Mouse (Mus musculus) cerebellum, postnatal 4 days (tissue): ENCODE results near the gene 4933406M09Rik.

ENCODE experiments used
- DNase-seq, 2 experiments: peaks; one replicate each; pipeline ENCODE4 v3.0.0; 2022; ENCODE audit warnings: low spot score in 2 of 2, mixed read lengths in 1 of 2

4933406M09Rik gene

GRCm38 (mm10) chr1:134433473-134433872, 47.7 kb downstream of the 4933406M09Rik start:
- no peak for DNase-seq

- no peak for DNase-seq
Observed at GRCm38 (mm10) chr1:134435414-134435813, 49.7 kb downstream of the 4933406M09Rik start.

GRCm38 (mm10) chr1:134440437-134440836, 54.7 kb downstream of the 4933406M09Rik start:
- DNase-seq: no peak
